Mouse (Mus musculus) cerebellum, postnatal 25 days (tissue): ENCODE data around the gene Reg1.
"Not testable (repeated sequence)": the region's sequence is repeated elsewhere in the genome, so short reads cannot be mapped to it uniquely, and the experiment has no call there.

Experiments
- DNase-seq, 2 experiments: peaks; one replicate each; pipeline ENCODE4 v3.0.0; 2021; ENCODE audit warnings: mixed read lengths in 2 of 2

The Reg1 gene

DNA sequence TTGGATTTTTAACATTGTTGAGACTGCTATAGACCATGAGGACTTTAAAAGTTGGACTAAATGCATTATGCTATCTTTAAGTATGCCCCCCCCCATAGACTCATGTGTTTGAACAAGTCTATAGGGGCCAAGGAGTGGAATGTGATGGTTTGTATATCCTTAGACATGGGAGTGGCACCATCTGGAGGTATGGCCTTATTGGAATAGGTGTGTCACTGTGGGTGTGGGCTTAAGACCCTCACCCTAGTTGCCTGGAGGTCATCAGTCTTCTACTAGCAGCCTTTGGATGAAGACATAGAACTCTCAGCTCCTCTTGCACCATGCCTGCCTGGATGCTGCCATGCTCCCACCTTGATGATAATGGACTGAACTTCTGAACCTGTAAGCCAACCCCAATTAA, at the start of gene Reg1:
TSS of gene Reg1 (plus strand) at position 301 of the 400 bp plus-strand sequence.
- not testable (repeated sequence) for DNase-seq

DNA sequence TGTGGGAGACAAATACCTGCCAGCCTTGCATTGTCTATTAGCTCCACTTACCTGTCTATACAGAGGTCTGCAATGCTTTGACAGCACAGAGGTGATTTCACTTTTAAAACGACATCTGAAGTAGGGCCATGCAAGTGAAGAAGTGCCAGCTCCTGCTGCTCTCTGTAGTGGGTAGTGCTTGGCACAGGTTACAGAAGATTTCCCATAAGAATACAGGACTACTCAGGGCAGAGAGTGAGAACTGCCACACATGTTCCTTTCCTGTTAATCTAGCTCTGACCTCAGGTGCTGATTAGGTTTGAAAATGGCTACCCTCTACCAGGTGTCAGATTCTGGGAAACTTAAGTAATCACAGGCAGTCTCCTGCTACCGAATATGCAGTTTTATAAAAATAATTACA, 43.7 kb upstream of the Reg1 start, which contains the start of gene Reg3d:
TSS of gene Reg3d (minus strand) at position 101 of the 400 bp plus-strand sequence.
- no peak for DNase-seq

DNA sequence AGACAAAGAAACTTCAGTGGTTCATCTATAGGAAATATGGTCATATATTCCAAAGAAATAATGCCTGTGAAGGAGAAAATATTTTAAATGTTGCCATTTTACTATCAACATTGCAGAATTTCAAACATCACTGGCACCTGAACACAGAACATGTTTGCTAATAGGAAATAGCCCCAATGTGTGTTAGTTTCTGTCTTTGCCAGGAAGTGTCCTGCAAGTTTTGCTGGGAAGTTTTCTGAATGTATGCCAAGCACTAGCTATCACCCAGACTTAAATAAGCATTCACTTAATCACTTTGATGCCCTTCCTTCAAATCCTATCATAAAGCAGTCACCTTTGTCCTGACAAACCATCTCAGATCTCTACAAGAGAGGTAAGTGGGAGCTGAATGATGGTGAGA, 42.1 kb upstream of the Reg1 start, which contains the start of gene Reg3a:
TSS of gene Reg3a (plus strand) at position 301 of the 400 bp plus-strand sequence.
- no peak for DNase-seq

DNA sequence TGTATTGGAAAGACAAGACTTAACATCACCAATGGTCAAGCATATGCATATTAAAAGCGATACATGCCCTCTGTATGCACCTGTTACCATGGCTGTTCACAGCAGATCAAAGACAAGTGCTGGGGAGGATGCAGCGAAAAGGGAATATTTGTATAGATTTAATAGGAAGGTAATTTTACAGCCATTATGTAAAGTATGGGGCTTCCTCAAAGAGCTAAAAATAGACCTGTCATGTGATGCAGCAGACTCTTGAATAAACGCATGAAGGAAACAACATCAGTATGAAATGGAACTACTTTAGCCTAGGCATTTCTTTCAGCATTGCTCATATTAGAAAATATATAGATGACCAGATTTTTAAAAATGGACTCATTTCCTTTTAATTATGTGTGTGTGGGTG, 36.9 kb upstream of the Reg1 start:
- no peak for DNase-seq

DNA sequence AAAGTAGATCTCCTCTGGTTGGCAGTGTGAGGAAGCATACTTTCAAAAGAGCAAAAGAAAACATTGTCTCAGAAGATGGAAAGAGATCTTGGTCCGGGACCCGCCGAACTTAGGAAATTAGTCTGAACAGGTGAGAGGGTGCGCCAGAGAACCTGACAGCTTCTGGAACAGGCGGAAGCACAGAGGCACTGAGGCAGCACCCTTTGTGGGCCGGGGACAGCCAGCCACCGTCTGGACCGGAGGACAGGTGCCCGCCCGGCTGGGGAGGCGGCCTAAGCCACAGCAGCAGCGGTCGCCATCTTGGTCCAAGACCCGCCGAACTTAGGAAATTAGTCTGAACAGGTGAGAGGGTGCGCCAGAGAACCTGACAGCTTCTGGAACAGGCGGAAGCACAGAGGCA, 27.2 kb upstream of the Reg1 start, which contains the start of gene Reg2:
TSS of gene Reg2 (plus strand) at position 301 of the 400 bp plus-strand sequence.
- DNase-seq: not testable (repeated sequence)

DNA sequence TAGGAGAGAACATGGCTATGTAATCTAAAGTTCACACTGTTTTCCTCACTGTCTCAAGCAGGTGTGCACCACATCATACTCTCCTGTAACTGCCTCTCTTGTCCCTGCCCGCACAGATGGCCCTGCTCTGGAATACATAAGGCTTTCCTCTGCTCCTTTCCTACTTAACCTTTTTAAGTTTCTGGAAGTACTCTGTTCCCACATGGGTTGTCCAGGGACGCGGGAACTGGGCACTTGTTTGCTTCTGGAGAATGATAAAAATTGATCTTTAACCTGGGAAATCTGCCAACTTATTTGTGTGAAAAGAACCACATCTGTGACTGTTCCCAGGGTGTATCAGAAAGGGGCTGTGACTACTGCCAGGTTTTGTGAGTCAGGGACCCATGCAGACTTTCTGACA, 3.0 kb downstream of the Reg1 start:
- DNase-seq: no peak

DNA sequence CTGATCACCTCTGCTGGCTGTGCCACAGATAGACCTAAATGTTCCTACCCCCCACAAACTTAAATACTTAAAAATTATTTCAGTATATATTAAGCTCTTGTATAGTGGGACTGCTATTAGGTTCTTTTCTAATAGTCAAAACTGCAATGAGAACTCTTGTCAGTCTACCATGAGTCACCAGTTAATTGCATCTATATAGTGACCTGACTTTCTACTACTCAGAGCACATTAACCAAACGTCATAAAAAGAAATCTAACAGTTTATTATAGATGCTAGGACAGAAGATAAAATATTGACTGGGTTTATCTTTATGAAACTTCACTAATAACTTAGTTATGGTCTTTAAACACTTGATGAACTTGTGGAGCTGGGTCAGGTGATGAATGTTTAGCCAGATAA, 24.7 kb downstream of the Reg1 start:
- DNase-seq: no peak

DNA sequence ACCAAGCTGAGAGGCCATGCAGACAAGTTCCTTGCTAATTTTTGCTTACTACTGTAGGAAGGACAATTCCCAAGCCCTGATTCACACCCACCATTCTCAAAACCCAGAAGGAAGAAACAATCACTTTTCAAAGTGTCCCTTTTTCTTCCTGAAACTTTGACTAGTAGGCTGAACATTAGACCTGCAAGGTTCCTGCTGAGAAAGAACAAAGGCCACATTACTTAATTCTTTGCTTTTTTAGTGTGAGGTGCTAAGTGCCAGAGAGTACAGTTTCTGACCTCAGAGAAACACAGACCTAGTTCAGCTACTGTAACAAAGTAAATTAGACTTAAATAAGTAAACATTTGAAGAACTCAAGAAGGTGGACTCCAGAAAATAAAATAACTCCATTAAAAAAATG, 25.9 kb downstream of the Reg1 start:
- no peak for DNase-seq

DNA sequence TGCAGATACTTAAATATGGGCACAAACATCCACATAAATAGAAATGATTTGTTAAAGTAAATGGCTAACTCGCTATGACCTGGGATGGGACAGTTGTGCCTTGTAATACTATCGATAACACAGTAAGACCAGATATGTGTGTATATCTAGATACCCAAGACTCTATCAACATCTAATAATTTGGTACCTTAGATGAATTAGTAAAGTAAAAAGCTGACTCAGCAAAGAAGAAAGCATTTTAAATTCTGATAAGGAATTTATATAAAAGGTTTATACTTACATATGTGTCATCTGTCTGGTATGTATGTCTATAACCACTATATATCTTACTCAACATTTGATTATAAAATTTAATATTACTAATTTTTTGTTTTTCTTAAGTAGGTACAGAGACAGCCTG, 30.3 kb downstream of the Reg1 start:
- no peak for DNase-seq

DNA sequence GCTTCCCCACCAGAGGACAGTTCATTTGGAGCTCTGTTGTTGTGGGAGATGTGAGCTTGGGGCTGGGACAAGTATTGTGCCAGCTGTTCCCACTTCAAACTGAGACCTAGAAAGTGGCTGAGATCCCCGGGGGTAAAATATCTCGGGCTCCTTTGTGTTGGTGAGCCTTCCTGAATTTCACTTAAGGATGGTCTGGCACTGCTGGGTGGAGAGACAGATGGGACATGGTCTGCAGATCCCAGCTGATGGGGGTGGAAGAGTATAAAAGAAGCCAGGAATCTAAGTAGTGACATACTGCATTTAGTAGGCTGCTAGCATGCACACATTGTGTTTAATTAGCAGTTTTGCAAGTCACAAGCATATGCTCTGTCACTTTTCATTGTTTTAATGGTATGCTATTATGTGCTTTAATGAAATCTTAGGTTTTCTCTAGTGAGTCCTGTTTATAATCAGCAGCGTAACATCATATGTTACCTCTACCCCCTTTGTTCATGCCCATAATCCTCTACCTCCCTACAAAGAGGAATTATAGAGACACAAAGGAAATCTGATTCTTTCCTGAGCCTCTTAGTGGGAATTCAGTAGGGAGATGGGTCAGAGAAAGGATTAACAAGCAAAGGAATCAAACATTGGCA, 37.8 kb downstream of the Reg1 start:
- DNase-seq: no peak

DNA sequence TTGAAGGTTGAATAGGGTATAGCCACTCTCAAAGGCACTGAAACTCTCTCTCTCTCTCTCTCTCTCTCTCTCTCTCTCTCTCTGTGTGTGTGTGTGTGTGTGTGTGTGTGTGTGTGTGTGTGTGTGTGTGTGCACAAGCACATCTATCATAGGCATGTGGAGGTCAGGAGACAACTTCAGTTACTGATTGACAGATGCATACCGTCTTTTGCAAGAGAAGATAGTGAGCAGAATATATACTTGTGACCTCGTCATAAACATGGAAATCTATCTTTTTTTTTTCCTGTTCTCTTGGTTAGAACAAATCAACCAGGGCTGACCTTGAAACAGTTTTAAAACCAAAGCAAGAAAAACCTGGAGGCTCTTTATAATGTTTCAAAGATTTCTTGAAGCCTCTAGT, 39.8 kb downstream of the Reg1 start:
- DNase-seq: no peak

DNA sequence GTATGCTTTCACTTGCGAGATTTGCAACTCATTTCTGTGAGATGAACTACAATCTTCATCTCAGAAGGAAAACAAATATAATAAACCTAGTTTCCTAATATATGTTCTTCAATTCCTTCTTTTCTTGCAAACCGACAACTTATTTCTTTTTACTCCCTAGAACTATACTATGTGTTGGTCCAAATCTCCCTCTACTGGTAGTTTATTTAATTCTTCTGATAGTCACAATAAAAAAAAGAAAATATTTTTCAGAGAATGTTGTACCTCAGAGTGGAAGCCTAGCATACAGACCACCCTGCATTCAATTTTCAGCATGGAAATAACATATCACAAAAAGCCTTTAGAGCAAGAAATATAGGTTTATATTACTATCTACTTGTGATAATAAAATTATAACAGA, 40.8 kb downstream of the Reg1 start:
- no peak for DNase-seq

DNA sequence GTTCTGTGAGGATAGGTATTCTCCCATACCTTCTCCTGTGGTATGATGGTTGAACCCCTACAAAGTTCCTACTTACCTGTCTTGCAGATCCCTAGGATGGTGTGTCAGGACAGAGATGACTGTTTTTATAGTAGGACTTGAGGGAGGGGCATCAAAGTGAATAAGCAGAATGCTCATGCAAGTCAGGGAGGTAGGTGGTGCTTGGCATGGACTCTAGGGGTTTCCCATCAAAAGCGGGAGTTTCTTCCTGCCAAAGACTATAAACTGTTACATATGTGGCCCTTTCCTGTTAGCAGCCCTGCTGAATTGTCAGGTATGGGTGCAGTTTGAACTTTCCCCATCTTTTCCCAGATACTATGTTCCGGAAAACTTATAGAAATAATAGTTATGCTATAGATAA, 46.3 kb downstream of the Reg1 start, which contains the start of gene Reg3g:
TSS of gene Reg3g (minus strand) at position 101 of the 400 bp plus-strand sequence.
- no peak for DNase-seq

DNA sequence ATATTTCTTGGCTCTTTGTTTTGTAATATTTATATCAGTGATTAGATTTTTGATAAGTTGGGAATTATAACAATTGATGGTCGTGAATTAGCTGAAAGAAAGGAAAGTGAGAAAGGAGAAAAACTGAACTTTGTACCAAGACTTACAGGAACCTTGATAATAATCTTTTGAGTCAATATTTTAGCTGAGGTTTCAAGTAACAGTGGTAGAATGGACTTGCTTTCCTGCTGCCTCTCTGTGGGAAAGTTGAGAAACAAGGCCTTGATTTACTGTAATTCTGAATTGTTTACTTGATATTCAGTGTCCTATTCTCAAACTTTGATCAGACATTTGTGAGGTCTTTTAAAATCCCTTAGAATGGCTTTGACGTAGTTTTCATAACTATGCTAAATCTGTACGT, 46.8 kb downstream of the Reg1 start:
- DNase-seq: no peak
